Mouse (Mus musculus): ENCODE measurements around the gene Oaz1. TPM values are rescaled to one million over a fixed set of nuclear protein-coding genes. Genes with fewer than 3 reads are reported as not detected.

Gene Oaz1
- polyA plus RNA-seq, 1 experiment from 2014 or later = 1,564 TPM

- Histone ChIP-seq H3K4me1 (peaks cover 49% of the 10 kb centered on the region), H3K27me3 (peaks cover 16% of the 10 kb centered on the region), H3K9me3 (no peaks in the 10 kb centered on the region), H3K27ac (replicated peaks) (no peak overlapping the region), H3K9ac (replicated peaks) (no peak overlapping the region), H3K4me3 (0 out of 2 replicates have a peak overlapping the region, but pooled peaks have one; percentile 13), H3K4me2 (replicated peaks) (no peak overlapping the region), H3K36me3 (peaks cover 24% of the 10 kb centered on the region)
- WGBS = 61% methylated on average over 1 of the region's 1 CpGs
- no peak for ATAC-seq (ENCODE audit: low FRiP score, low read depth)
Observed at GRCm38 (mm10) chr10:80829359-80830278, 3.2 kb downstream of the Oaz1 start.

GRCm38 (mm10) chr10:80831136-80831535 lies 4.7 kb downstream of the Oaz1 start:
- Histone ChIP-seq H3K27me3 (peaks cover 31% of the 10 kb centered on the region), H3K4me1 (peaks cover 45% of the 10 kb centered on the region), H3K36me3 (peaks cover 24% of the 10 kb centered on the region), H3K9me3 (no peaks in the 10 kb centered on the region), H3K27ac (replicated peaks) (peak overlapping the region; percentile 16), H3K9ac (replicated peaks) (no peak overlapping the region), H3K4me2 (replicated peaks) (no peak overlapping the region), H3K4me3 (no peak overlapping the region)
- 3% methylated on average over 9 of the region's 9 CpGs for WGBS
- no peak for ATAC-seq (ENCODE audit: low FRiP score, low read depth)

GRCm38 (mm10) chr10:80832818-80833217 lies 6.4 kb downstream of the Oaz1 start:
- H3K9ac ChIP-seq (replicated peaks) = no peak overlapping the region

GRCm38 (mm10) chr10:80835617-80836016 lies 9.2 kb downstream of the Oaz1 start:
- H3K4me3 ChIP-seq = no peak overlapping the region
- 0 out of 2 replicates have a peak, but pooled peaks cover 2% of the 10 kb centered on the region for H3K36me3 ChIP-seq

More at GRCm38 (mm10) chr10:80832818-80833217, 6.4 kb downstream of the Oaz1 start:
- H3K9me3 ChIP-seq = no peaks in the 10 kb centered on the region
- H3K27ac ChIP-seq (replicated peaks) = no peak overlapping the region
- 45% methylated on average over 7 of the region's 7 CpGs for WGBS
- H3K4me1 ChIP-seq = peaks cover 41% of the 10 kb centered on the region
- H3K4me3 ChIP-seq = no peak overlapping the region
- H3K4me2 ChIP-seq (replicated peaks) = no peak overlapping the region
- H3K36me3 ChIP-seq = peaks cover 24% of the 10 kb centered on the region
- H3K27me3 ChIP-seq = peaks cover 48% of the 10 kb centered on the region
- ATAC-seq (ENCODE audit: low FRiP score, low read depth) = no peak

GRCm38 (mm10) chr10:80836949-80837379 lies 10.5 kb downstream of the Oaz1 start:
- Histone ChIP-seq H3K4me1 (peaks cover 9% of the 10 kb centered on the region), H3K9me3 (no peaks in the 10 kb centered on the region), H3K27ac (replicated peaks) (no peak overlapping the region), H3K27me3 (peaks cover 76% of the 10 kb centered on the region), H3K4me2 (replicated peaks) (no peak overlapping the region), H3K9ac (replicated peaks) (no peak overlapping the region), H3K4me3 (no peak overlapping the region), H3K36me3 (no peaks in the 10 kb centered on the region)
- ATAC-seq (ENCODE audit: low FRiP score, low read depth) = no peak
- 64% methylated on average over 7 of the region's 7 CpGs for WGBS

More at GRCm38 (mm10) chr10:80835617-80836016, 9.2 kb downstream of the Oaz1 start:
- Histone ChIP-seq H3K9ac (replicated peaks) (peak overlapping the region; percentile 11; the same call in 1 of the 2 replicates), H3K9me3 (no peaks in the 10 kb centered on the region), H3K4me1 (peaks cover 18% of the 10 kb centered on the region), H3K4me2 (replicated peaks) (no peak overlapping the region; the same call in 1 of the 2 replicates), H3K27ac (replicated peaks) (no peak overlapping the region), H3K27me3 (peaks cover 63% of the 10 kb centered on the region)
- 61% methylated on average over 30 of the region's 30 CpGs for WGBS
- ATAC-seq (ENCODE audit: low FRiP score, low read depth) = no peak

- H3K27me3 ChIP-seq = peaks cover 84% of the 10 kb centered on the region
- H3K36me3 ChIP-seq = no peaks in the 10 kb centered on the region
- H3K27ac ChIP-seq (replicated peaks) = no peak overlapping the region
- no peak for ATAC-seq (ENCODE audit: low FRiP score, low read depth)
- H3K9me3 ChIP-seq = no peaks in the 10 kb centered on the region
- WGBS = 8% methylated on average over 2 of the region's 2 CpGs
- H3K4me3 ChIP-seq = no peak overlapping the region
- H3K9ac ChIP-seq (replicated peaks) = 0 out of 2 replicates have a peak overlapping the region, but pooled peaks have one; percentile 11
- no peak overlapping the region for H3K4me2 ChIP-seq (replicated peaks)
- peaks cover 4% of the 10 kb centered on the region for H3K4me1 ChIP-seq
Observed at GRCm38 (mm10) chr10:80837827-80838226, 11.4 kb downstream of the Oaz1 start.

GRCm38 (mm10) chr10:80838346-80838912 lies 12.0 kb downstream of the Oaz1 start:
- Histone ChIP-seq H3K27me3 (peaks cover 86% of the 10 kb centered on the region), H3K4me3 (no peak overlapping the region), H3K4me1 (peaks cover 1% of the 10 kb centered on the region), H3K27ac (replicated peaks) (no peak overlapping the region), H3K4me2 (replicated peaks) (no peak overlapping the region), H3K9ac (replicated peaks) (no peak overlapping the region), H3K36me3 (no peaks in the 10 kb centered on the region), H3K9me3 (no peaks in the 10 kb centered on the region)
- no peak for ATAC-seq (ENCODE audit: low FRiP score, low read depth)
- WGBS = 59% methylated on average over 2 of the region's 2 CpGs

- no peak overlapping the region for H3K9ac ChIP-seq (replicated peaks)
- peaks cover 11% of the 10 kb centered on the region for H3K4me1 ChIP-seq
- H3K4me2 ChIP-seq (replicated peaks) = no peak overlapping the region
- 54% methylated on average over 6 of the region's 6 CpGs for WGBS
- no peak overlapping the region for H3K27ac ChIP-seq (replicated peaks)
- no peak for ATAC-seq (ENCODE audit: low FRiP score, low read depth)
- H3K4me3 ChIP-seq = no peak overlapping the region
- H3K36me3 ChIP-seq = no peaks in the 10 kb centered on the region
- peaks cover 86% of the 10 kb centered on the region for H3K27me3 ChIP-seq
- H3K9me3 ChIP-seq = no peaks in the 10 kb centered on the region
Observed at GRCm38 (mm10) chr10:80839848-80840247, 13.4 kb downstream of the Oaz1 start.

GRCm38 (mm10) chr10:80841685-80842084 lies 15.2 kb downstream of the Oaz1 start:
- no peak for ATAC-seq (ENCODE audit: low FRiP score, low read depth)
- peaks cover 11% of the 10 kb centered on the region for H3K4me1 ChIP-seq
- no peak overlapping the region for H3K4me2 ChIP-seq (replicated peaks)
- H3K27ac ChIP-seq (replicated peaks) = no peak overlapping the region
- H3K9me3 ChIP-seq = no peaks in the 10 kb centered on the region
- H3K9ac ChIP-seq (replicated peaks) = no peak overlapping the region
- H3K27me3 ChIP-seq = peaks cover 85% of the 10 kb centered on the region
- no peak overlapping the region for H3K4me3 ChIP-seq
- H3K36me3 ChIP-seq = no peaks in the 10 kb centered on the region
- 83% methylated on average over 2 of the region's 2 CpGs for WGBS

GRCm38 (mm10) chr10:80842334-80842733 lies 15.9 kb downstream of the Oaz1 start:
- Histone ChIP-seq H3K9me3 (no peaks in the 10 kb centered on the region), H3K9ac (replicated peaks) (no peak overlapping the region), H3K36me3 (no peaks in the 10 kb centered on the region), H3K27ac (replicated peaks) (no peak overlapping the region), H3K4me2 (replicated peaks) (no peak overlapping the region), H3K4me1 (peaks cover 11% of the 10 kb centered on the region), H3K4me3 (no peak overlapping the region), H3K27me3 (peaks cover 78% of the 10 kb centered on the region)
- no peak for ATAC-seq (ENCODE audit: low FRiP score, low read depth)
- WGBS = 85% methylated on average over 15 of the region's 15 CpGs

- Histone ChIP-seq H3K27me3 (peaks cover 69% of the 10 kb centered on the region), H3K4me2 (replicated peaks) (peak overlapping the region; percentile 72), H3K4me1 (peaks cover 11% of the 10 kb centered on the region), H3K9ac (replicated peaks) (peak overlapping the region; percentile 50), H3K36me3 (no peaks in the 10 kb centered on the region), H3K9me3 (no peaks in the 10 kb centered on the region), H3K27ac (replicated peaks) (no peak overlapping the region), H3K4me3 (peak overlapping the region; percentile 44)
- WGBS = 10% methylated on average over 32 of the region's 32 CpGs
- 0 out of 2 replicates have a peak, but pooled peaks have one; percentile 55 for ATAC-seq (ENCODE audit: low FRiP score, low read depth)
Observed at GRCm38 (mm10) chr10:80843087-80843930, 16.9 kb downstream of the Oaz1 start.
